Mouse (Mus musculus): Measurements from ENCODE around the gene Dbf4.

The Dbf4 gene

GRCm38 (mm10) chr5:8422157-8422931 is at the start of gene Dbf4, which contains the start of gene Slc25a40:
Dbf4 (minus strand) TSS chr5:8422716.
Slc25a40 (plus strand) TSS chr5:8422850.
- peak; percentile 91 for DNase-seq (ENCODE audit: extremely low read depth, insufficient read length, low spot score)

GRCm38 (mm10) chr5:8456561-8456960 is 34.0 kb upstream of the Dbf4 start:
- peak; percentile 65 for DNase-seq (ENCODE audit: extremely low read depth, insufficient read length, low spot score)

- no peak for DNase-seq (ENCODE audit: extremely low read depth, insufficient read length, low spot score)
These were observed 33.0 kb upstream of the Dbf4 start for GRCm38 (mm10) chr5:8455565-8455964.

- no peak for DNase-seq (ENCODE audit: extremely low read depth, insufficient read length, low spot score)
These were observed 16.6 kb upstream of the Dbf4 start for GRCm38 (mm10) chr5:8439095-8439494.

DNA sequence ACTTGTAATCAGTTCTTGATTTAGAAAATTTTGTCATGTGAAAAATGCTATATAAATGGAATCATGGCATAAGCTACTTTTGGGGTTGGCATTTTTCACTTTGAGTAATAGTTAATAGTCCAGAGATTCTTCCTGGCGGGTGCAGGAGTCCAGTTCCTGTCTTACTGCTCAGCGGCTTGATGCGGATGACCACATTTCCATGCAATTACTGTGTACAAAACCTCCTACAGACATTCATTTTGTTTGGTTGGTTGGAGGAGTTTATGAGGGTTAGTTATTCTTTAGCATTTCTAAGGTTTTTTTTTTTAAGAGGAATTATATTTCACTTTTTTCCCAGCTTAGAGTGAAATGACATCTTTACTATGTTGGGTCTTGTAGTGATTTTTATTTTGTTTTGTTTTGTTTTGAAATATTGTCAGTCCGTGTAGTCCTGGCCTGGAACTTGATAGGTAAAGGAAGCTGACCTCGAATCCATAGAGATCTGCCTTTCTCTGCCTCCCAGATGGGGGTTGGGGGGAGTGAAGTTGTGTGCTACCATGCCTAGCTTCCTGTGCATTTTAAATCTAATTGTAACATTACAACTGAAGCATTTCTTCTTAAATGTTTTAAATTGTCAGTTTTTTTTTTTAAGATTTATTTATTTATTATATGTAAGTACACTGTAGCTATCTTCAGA is 15.1 kb upstream of the Dbf4 start:
- DNase-seq (ENCODE audit: extremely low read depth, insufficient read length, low spot score), result no peak

DNA sequence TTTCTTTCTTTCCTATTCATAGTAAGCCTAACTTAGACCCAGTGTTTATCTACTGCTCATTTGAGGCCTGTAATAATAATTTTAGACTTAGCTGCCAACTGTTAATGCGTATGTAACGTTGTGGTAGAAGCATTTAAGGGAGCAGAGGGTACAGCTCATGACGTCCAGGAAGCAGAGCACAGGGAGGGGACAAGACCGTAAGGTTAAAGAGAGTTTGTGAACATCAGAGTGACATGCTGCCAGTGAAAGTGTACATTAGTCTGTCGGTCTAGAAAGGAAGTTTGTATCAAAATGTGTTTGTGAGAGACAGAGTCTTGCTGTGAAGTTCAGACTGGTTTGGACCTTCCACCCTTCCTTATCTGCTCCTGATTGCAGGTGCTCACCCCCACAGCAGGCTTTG is 3.4 kb upstream of the Dbf4 start:
- no peak for DNase-seq (ENCODE audit: extremely low read depth, insufficient read length, low spot score)

DNA sequence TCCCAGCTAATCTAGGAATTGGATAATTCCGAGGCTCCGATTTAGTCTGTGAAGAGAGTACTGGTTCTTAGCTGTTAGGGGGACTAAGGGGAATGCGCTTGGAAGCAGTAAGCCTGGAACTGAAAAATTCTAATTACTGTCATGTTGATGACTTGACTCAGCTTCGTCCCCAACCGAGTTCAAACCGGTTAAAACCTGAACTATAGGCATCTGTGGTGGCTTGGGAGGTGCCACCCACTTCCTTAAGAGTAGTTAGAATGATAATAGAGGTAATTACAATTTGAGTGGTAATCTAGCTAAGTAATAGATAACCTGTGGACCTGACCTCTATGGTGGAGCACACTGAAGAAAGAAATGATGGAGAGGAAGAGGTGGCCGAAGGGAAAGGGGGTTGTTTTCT is 1.6 kb upstream of the Dbf4 start:
- no peak for DNase-seq (ENCODE audit: extremely low read depth, insufficient read length, low spot score)

DNA sequence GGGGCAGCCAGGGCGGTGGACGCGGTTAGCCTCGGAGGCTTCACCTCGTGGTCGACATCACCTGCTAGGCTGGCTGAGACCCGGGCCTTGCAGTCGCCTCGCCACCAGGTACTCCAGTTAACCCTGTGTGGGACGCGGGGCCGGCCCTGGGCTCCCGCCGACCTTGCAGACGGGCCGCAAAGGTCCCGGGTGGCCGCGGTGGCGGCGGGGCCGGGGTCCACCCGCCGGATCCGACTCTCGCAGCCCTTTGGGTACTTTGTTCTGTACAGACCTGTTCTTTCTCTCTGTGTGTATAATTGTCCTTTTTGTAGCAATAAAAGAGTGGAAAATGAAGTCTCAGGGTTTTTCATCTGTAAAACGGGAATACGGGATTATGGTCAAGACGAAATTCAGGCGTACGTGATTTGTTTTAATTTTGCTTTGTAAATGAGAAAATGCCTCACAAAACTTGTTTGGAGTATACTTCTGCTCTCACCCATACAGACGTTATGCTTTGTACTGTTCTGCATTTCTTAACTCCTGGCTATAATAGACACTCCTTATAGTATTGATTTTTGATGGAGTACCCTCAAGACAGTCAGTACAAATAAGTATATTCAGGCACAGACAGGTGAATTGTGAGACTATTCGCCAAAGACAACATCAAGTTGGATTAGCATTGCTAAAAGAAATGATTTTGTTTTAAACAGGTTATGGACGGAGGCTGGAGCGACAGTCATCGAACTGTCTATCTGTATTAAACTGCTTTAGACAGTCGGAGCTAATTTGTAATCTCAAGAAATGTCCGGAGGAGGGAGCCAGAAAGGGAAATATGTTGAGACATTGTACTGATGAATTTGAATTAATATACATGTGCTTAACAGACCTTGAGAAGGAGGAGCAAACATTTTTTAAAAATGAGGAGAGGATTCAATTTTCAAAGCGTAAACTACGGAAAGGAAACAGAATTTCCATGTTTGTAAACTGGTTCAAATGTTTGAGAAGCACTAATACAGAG is 714 bp upstream of the Dbf4 start:
- peak; percentile 5 for DNase-seq (ENCODE audit: extremely low read depth, insufficient read length, low spot score)

GRCm38 (mm10) chr5:8421424-8421823 is 1.1 kb downstream of the Dbf4 start:
- no peak for DNase-seq (ENCODE audit: extremely low read depth, insufficient read length, low spot score)

DNA sequence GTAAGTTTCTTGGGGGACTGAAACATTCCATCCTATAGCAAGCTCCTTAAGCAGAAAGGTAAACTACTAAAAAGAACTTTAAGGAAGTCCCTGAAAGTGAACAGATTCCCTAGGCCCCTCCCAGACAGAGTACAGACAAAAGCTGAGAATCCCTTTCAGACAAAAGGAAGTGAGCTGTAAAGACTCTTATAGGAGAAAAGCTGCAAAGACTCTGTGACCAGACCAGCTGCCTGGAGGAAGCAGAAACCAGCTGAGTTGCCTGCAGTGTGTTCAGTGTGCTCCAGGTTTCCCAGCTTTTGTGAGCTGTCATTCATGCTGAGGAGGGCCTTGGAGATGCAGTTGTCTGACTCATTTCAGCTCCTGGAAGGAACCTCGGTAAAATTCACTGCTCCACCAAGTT is 5.1 kb downstream of the Dbf4 start:
- DNase-seq (ENCODE audit: extremely low read depth, insufficient read length, low spot score), result no peak

DNA sequence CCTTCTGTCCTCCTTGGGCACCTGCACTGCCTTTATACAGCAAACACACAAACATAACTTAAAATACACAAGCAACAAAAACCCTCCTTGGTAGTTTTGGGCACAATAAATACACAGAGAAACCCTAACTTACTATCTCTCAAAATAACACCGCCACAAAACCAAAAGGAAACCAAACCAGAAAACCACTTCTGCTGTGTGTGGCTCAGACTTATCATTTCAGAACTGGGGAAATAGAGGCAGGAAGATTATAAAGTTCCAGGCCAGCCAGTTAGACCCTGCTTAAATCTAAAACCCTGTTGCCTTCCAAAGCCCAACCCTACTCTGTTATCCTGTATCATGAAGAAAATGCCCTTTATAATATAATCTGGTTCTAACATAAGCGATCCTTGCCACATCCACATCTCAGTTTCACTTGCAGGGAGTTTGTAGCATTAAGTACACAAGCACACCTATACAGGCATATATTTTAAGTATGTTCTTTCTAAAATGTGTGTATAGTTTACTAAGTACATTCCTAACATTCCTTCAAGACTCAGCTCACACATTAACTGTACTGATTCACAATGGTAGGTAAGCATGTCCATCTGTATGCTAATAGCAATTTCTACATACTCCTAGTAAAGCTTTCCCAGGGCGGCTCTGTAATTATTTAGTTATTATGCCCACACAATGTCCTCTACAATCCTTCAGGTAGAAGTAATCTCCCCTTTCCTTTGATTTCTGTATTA is 5.7 kb downstream of the Dbf4 start:
- DNase-seq (ENCODE audit: extremely low read depth, insufficient read length, low spot score), result no peak

GRCm38 (mm10) chr5:8408746-8409145 is 13.8 kb downstream of the Dbf4 start:
- DNase-seq (ENCODE audit: extremely low read depth, insufficient read length, low spot score), result no peak

DNA sequence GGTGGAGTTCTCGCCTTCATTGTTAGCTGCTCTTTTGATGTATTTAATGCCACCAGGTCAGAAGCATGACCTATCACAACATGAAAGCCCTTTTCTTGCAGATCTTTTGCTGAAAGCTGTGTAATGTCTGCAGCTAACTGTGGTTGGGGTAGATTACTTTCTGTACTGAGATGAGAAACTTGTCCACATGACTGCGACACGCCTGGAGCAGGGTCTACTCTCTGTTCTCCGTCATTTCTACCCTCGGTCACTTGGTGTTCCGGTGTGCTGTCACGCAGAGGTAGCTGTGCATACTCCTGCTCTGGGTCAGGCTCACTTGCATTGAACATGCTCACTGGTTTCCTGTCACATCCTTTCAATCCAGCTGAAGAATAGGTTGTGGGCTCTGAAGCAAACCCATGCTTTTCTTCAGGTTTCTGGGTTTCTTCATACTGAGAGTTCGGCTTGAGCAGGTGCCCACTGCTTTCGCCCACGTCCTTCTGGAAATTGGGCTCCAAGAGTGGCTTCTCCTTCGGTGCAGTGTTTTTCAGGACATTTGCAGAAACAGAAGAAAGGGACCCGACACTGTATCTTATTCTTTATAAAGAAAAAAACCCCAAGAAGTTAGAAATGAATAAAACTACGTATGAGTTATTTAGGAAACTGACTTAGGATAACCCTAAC is 24.8 kb downstream of the Dbf4 start:
- no peak for DNase-seq (ENCODE audit: extremely low read depth, insufficient read length, low spot score)

DNA sequence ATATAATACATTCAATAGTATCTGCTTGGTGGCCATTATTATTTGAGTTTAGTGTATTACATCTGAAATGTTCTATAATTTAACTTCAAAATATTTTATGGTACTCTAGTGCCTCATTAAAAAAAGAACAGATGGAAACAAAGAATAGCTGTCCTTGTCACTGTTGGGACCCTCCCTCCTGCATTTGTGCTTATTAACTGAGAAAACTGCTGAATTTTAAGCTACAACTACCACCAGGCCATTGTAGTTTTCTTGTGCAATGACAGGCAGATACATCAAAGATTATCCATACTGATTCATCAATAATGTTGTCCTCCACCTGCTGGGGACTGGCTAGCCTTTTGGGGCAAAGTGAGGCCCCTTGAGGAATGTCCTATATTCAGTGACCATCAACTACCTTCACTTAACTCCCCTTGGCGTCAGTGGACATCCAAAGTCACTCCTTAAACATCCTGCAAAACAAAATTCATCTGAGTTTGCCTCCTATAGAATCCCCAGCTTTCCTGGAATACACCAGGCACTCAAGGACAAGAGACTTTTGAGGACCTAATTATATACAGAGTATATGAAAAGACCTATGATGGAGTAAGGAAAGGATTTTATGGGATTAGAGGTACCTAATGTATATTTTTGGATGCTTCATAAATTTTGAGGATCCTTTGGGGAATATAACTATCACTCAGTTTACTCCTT is 28.5 kb downstream of the Dbf4 start:
- DNase-seq (ENCODE audit: extremely low read depth, insufficient read length, low spot score), result no peak

DNA sequence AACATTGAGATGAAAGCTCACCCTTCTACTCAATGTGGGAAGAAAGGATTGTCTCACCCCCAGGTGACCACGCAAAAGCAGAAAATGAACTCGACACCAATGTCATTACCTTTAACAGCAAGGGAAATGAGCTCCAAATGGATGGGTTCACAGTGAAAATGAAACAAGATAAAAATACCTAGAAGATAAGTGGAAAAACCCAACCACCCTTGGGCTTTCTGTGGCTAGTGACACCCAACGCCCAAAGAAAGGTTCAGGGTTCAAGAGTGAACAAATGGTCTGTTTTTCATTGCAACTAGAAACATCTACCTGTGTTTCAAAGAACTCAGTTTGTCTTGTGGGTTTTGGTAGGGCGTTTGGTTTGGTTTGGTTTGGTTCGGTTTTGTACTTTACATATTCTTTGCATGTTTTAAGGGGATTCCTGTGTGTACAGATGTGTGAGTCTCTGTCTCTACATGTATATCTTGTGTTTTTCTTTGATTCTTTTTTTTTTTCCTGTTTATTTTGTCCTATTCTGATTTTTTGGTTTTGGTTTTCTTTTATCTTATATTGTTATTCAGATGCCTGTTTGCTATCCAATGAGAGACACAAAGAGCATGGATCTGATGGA is 48.1 kb downstream of the Dbf4 start:
- no peak for DNase-seq (ENCODE audit: extremely low read depth, insufficient read length, low spot score)

GRCm38 (mm10) chr5:8373415-8373814 is 49.1 kb downstream of the Dbf4 start:
- DNase-seq (ENCODE audit: extremely low read depth, insufficient read length, low spot score), result no peak

DNA sequence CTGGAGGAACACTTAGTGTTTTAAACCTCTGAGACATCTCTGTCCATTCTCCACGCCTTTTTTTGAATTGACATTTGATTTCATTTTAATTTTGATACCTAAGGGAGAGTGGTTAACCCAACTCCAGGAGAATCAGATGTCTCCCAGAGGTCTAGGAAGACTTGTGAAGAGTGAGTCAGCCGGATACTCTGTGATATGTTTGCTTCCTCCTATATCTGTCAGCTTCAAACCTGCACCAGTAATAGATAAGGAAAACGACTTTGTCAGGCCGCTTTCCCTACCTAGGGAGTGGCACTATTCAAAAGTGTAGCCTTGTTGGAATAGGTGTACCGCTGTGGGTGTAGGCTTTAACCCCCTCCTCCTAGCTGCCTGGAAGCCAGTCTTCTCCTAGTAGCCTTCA is 53.7 kb downstream of the Dbf4 start:
- no peak for DNase-seq (ENCODE audit: extremely low read depth, insufficient read length, low spot score)

- no peak for DNase-seq (ENCODE audit: extremely low read depth, insufficient read length, low spot score)
These were observed 54.2 kb downstream of the Dbf4 start for GRCm38 (mm10) chr5:8368328-8368692.

Data from 3134 (cell line).